Mouse (Mus musculus) CD8-positive naive resting alpha-beta T cell, adult 2 months (primary cell): ENCODE measurements around the gene Rapgef5.

ENCODE experiments used
- DNase-seq, 2 experiments: peaks; one replicate each; pipeline ENCODE4 v3.0.0; 2022; ENCODE audit warnings: low read depth in 2 of 2, low spot score in 2 of 2

Gene Rapgef5

GRCm38 (mm10) chr12:117598190-117598589 lies 81.9 kb downstream of the Rapgef5 start:
- DNase-seq: no peak

DNA sequence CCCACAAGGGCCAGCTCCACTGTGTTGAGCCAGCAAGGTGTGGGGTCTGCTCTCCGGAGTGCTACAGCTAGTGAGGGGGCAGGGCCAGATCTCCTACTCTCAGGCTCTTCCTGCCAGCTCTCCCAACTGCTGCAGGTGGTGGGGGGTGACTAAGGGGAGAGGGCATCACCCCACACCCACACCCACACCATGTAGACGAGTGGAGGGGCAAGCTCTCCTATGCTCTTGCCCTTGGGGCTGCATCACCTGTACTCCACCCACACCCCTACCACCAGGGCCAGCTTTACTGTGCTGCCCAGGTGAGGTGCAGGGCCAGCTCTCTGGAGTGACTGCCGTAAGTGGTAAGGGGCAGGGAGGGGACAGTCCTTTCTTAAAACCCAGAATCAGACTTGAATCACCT lies 89.7 kb downstream of the Rapgef5 start:
- no peak for DNase-seq

DNA sequence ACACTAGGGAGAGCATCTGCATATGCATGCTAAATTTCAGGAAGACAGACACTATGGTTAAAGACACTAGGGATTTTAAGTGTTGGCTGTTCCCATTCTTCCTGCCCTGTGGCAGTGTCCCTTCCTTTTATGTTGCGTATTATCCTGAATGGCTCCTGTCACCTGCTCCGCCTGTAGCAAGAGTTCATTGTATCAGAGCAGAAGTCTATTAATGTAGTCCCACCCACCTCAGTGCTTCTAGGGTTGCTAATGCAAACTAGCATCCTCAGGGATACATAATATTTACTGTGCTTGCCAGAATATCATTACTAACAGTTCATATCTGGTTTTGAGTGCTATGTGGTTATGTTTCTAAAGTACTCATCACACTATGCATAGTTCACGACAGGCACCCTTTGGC lies 96.4 kb downstream of the Rapgef5 start:
- no peak for DNase-seq

- DNase-seq: no peak
Measured at GRCm38 (mm10) chr12:117619523-117620023, 103.3 kb downstream of the Rapgef5 start.

DNA sequence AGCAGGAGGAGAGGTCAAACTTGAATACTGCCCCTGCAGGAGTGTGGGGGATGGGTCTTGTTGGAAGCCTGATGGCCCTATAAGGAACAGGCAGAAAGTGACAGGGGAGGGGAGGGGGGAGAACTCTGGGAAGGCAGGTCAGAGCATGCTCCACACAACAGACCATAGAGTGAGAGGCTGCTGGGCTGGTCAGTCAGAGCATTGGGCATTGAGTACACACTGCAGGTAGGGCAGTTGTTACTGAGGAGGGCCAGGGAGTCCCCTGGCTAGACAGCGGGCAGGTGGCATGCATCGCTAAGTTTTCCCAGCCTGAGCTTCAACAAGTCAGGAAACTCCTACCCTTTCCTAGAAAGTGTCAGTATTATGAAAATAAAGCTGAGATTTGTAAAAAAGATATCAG lies 106.7 kb downstream of the Rapgef5 start:
- DNase-seq: no peak

DNA sequence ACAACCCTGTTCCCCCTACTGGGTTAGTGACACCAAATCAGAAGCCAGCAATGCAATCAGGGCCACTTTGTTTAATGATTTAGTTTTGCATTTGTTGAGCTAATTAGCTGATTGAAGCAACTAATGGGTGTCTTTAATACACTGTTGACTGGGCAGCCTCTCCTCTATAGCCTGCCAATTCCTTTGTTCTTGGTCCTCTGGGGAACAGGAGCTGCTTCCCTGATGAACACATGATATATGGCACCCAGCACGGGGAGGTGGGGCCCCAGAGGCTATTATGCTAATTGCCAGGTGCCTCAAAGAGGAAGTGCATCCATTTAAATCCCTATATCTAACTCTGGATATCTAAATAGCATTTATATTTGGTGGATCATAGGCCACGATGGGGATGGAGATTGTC lies 111.0 kb downstream of the Rapgef5 start:
- DNase-seq: no peak

GRCm38 (mm10) chr12:117628321-117629093 lies 112.2 kb downstream of the Rapgef5 start:
- DNase-seq: no peak

DNA sequence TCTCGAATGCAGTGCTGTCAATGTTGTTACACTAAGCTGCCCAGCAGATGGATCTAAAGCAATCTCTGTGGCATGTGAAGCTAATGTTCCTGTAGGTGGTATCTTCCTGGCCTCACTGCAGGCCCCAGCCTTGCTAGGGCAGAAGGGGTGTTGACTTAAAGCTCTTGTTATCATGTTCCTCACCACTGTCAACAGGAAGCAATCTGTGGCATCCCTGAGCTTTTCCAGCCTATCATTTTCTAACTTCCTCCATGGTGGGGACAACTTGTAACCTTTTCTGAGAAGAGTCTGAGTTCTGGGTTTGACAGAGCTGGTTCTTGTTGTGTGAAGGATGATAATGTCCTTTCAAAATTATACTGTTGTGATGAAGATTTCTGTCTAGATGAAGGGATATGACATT lies 115.9 kb downstream of the Rapgef5 start:
- DNase-seq: no peak

DNA sequence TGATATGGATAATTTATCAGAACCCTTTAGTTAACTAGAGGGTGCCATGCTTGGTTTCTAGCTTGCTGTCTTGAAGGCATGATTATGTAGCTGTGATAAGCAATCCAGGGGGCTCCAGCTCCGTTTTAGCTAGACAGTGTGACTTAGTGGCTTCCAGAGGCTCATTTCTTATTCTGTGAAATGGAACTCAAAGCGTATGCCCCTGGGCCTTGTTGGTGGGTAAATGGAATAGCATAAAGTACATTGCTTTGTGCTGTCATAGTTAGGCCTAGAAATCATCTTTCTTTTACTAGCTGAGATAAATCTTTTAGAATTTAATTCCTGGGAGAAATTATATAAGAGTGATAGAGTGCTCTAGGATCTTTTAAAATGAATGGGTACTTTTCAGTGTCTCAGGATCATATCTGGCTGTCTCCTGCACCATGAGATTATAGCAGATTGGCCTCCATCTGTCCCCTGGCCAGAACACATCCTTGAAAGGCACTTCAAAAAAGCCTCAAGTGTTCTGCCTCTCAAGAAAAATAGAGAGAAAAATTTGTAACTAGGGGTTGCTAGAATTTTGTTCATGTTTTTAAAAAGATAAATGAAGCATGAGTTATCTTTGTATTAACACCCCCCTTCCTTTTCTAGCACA lies 120.0 kb downstream of the Rapgef5 start:
- DNase-seq: no peak

- no peak for DNase-seq
Measured at GRCm38 (mm10) chr12:117636969-117637368, 120.7 kb downstream of the Rapgef5 start.

GRCm38 (mm10) chr12:117638833-117639232 lies 122.6 kb downstream of the Rapgef5 start:
- DNase-seq: no peak

DNA sequence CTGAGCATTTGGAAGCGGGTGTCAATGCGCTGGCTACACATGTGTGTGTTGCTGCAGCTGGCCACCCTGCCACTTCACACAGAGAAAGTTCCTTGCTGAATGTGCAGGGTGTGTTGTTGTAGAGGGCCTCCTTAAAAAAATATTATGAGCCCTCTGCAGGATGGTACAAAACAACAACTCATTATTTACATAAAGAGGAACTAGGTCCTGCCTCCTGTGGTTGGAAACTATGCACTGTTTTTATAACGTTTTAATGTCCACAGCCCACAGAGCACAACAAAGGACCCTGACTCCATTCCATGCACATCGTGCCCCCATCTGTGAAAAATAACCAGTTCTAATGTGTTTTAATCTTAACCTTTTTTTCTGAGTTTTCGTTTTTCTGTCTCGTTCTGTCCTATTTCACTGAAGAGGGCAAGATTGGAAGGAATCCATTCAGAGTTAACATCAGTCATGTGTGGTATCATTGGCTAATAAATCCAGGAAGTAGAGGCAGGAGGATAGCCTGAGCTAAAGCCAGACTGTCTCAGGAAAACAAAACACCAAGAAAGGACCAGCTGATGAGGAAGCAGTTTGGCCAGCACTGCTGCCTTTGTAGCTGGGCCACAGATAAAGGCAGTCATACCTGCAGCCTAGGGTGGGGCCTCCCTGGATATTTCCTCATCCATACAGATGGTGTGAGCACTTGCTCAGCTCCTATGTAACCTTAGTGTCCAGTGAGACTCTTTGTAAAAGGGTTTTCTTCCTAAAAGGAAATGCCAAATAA lies 123.3 kb downstream of the Rapgef5 start:
- no peak for DNase-seq

- DNase-seq: no peak
Measured at GRCm38 (mm10) chr12:117642512-117642911, 126.2 kb downstream of the Rapgef5 start.

- DNase-seq: no peak
Measured at GRCm38 (mm10) chr12:117645771-117646170, 129.5 kb downstream of the Rapgef5 start.

DNA sequence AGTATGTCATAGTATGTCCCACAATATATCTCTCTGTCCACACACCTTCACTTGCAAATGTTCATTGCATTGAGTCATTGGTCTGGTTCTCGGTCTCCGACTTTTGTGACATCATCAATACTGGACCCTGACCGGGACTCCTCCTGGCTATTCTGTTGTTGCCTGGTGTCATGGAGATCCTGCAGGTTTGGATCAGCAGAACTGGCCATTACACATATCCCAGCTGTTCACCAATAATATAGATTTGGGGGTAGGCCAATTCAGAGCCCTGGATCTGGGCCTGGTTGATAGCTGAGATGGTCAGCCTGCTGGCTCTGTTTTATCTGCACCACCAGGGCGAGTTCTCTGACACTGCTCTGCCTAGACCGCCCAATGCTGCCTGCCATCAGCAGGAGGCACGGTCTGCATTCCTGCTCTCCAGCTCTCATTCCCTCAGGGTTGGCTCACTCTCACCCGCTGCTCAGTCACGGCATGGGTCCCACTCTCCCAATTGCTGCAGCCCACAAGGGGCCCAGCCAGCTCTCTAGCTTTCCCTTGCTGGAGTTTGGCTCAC lies 137.7 kb downstream of the Rapgef5 start:
- DNase-seq: no peak

GRCm38 (mm10) chr12:117656935-117657334 lies 140.7 kb downstream of the Rapgef5 start:
- DNase-seq: no peak

DNA sequence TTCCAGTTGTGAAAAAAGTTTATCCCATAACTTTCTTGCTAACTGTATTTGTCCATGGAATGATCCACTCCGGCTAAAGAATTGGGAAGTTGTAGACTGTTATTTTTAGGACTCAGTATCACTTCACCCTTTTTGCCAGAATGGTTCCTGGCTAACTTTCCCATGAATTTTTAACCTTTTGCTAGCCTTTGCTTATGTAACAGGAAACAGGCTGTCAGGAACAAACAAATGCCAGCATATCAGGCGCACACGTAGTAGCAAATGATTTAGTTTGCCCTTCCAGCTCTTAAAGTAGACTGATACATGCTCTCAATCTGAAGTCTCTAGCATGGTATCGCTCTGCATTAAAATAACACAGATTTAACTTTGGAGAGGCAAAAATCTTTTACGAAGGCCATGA lies 141.5 kb downstream of the Rapgef5 start:
- DNase-seq: no peak

GRCm38 (mm10) chr12:117658821-117659220 lies 142.5 kb downstream of the Rapgef5 start:
- DNase-seq: no peak

- no peak for DNase-seq
Measured at GRCm38 (mm10) chr12:117660361-117660760, 144.1 kb downstream of the Rapgef5 start.

- no peak for DNase-seq
Measured at GRCm38 (mm10) chr12:117661871-117662270, 145.6 kb downstream of the Rapgef5 start.

DNA sequence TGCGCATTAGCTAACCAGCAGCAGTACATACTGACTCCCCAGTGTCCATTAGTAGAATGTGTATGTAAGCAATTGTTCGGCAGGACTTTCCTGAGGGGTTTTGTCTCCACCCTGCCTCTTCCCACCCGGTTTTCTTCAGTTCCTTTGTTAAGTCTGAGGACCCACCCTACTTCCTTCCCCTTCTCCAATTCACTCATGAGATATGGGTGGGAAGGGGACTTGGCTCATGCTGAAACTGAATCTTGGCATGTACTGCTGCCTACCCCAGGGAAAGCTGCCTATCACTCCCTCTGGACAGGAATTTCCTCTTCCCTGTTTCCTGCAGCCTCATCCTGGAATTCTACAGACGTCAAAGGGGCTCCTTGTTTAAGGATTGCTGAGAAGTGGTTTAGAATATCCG lies 147.4 kb downstream of the Rapgef5 start:
- no peak for DNase-seq

GRCm38 (mm10) chr12:117664644-117665043 lies 148.4 kb downstream of the Rapgef5 start:
- DNase-seq: no peak
